Mouse (Mus musculus) gastrocnemius, postnatal 36 days (tissue): ENCODE measurements around the gene Sec14l2. TPM values are rescaled to one million over a fixed set of nuclear protein-coding genes. Genes with fewer than 3 reads are reported as not detected.

Source experiments
- DNase-seq, 2 experiments: peaks; one replicate each; pipeline ENCODE4 v3.0.0; 2022
- intact Hi-C: fragments of 180-260 bp; cut with DNase I; formaldehyde crosslinking; loops from one replicate; pipeline ENCODE4 v1.15.1; 2025
- long read RNA-seq, 2 experiments: library from polyadenylated mRNA; stranded (forward); transcript quantifications; one replicate each; pipeline ENCODE4 v2.0.0; 2021
- total RNA-seq, 2 experiments: library from RNA; stranded (reverse); gene quantifications; 2 replicates each; pipeline ENCODE4 v1.2.3; 2021

The Sec14l2 gene
- total RNA-seq, result under 1 TPM; 0.33 to 0.42 TPM
- long read RNA-seq, experiment 1, partial matches to known transcripts, result 0 of 1 reads
- long read RNA-seq, experiment 1, other reads (novel, unspliced or antisense), result 1 of 1 reads
- long read RNA-seq, experiment 2, result 0 reads

DNA sequence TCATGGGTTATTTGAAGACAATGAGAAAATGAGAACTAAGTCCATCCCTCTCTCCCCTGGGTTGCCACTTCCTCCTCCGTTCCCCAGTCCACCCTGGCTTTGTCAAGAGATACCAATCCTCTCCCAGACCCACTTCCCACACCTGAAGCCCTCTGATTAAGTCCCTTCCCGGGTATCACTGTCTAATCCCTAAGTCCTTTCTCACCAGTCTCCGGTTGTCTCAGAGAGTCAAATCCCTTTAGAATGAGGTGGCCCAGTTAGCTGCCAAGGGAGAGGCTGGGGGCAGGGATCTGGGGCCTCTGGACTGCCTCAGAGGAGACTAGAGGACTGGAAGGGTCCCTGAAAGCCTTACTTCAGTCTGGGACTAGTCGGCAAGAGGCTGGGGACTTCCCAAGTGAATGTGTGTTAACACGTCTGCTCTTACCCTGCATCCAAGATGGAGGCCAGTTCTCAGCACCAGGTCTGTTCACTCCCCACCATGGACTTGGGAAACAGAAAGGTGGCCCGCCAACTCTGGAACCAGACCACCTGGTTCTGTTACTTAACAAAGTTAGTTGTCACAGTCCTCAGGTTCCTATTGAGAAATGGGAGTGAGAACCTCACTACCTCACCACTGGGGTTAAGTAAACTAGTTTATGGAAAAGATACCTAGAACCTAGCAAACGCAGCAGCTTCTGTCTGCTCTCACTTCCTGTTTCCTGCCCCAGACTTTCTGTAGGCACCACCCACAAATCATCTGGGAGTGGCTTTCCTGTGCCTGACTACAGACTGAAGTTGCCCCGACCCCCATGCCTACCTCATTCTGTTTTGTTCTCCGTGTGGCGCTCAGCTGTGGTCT lies at the start of gene Sec14l2:
Gene Sec14l2, minus strand, starts transcription at position 674 of the 838 bp plus-strand sequence.
- intact Hi-C loops, result loop anchor here (2.0 kb wide), 1 partner anchor 28 kb away; the partner anchor contains the start of gene Mtfp1
- DNase-seq, result no peak

DNA sequence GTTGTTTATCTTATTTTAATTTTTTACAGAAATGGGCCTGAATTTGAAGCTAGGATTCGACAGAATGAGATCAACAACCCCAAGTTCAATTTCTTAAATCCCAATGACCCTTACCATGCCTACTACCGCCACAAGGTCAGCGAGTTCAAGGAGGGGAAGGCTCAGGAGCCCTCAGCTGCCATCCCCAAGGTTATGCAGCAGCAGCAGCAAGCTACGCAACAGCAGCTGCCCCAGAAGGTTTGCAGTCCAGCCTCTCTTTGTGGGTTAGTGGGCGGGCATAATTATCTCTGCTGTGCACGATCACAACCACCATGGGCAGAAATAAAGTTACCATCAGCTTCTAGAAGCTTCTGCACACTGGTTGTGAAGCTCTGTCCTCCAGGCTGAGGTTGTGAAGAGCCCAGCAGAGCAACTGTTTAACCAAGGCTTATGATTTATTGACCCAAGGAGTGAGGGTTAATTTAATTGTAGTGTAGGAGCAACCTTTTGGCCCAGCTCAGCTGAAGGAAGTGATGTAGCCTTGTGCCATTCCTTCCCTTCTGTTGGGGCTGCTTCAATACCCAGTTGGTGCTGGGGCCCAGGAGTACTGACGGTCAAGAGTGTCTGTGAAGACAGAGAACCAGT lies 43.4 kb upstream of the Sec14l2 start:
- DNase-seq, result no peak
- intact Hi-C loops, result no loop called here

DNA sequence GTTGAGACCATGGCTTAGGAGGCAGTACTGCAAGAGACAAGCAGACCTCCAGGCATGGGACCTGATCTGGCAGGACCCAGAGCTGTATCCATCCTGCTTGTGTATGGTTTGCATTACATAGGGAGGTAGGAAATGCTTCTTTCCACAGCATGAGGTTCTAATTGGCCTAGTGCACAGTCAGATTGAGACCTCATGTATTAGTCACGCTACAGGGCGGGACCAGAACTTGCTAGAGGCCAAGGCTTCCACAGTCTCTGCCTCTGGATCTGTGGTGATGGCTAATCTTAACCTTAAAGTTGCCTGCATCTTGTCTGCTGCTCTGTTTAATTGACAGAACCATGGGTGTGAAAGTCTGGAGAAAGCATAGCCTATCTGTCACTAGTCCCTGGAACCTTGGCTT lies 41.5 kb upstream of the Sec14l2 start:
- no peak for DNase-seq
- intact Hi-C loops, result no loop called here

DNA sequence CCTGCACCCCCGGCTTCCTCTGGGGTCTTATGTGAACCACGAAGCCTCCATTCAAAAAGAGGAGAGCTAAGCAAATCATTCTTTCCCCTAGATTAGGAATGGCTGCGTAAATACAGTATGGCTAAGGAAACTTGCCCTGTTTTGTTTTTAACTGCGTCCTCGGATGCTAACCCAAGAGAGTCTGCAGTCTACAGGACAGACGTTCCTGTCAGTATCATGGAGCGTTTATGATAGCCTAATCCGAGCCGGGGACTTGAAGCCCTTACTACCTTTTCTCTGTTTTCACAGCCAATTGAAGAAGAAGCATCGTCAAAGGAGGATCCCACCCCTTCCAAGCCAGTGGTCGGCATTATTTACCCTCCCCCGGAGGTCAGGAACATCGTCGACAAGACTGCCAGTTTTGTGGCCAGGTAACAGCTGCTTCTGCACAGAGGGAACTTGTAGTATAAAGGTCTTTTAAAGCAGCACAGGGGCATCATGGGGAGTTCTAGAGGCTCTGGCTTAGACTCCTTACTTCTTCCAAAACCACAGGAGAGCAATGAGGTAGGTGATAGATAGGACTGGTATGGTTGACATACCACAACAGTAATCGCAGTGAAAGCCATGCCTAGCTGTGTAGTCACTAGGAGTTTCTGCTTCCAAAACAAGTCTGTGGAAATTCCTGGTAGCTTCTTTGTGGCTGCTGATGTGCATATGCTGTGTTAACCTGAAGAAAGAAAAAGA lies 37.7 kb upstream of the Sec14l2 start:
- no peak for DNase-seq
- intact Hi-C loops, result loop anchor here (2.0 kb wide), 1 partner anchor 26 kb away; the partner anchor contains the start of gene Tbc1d10a

DNA sequence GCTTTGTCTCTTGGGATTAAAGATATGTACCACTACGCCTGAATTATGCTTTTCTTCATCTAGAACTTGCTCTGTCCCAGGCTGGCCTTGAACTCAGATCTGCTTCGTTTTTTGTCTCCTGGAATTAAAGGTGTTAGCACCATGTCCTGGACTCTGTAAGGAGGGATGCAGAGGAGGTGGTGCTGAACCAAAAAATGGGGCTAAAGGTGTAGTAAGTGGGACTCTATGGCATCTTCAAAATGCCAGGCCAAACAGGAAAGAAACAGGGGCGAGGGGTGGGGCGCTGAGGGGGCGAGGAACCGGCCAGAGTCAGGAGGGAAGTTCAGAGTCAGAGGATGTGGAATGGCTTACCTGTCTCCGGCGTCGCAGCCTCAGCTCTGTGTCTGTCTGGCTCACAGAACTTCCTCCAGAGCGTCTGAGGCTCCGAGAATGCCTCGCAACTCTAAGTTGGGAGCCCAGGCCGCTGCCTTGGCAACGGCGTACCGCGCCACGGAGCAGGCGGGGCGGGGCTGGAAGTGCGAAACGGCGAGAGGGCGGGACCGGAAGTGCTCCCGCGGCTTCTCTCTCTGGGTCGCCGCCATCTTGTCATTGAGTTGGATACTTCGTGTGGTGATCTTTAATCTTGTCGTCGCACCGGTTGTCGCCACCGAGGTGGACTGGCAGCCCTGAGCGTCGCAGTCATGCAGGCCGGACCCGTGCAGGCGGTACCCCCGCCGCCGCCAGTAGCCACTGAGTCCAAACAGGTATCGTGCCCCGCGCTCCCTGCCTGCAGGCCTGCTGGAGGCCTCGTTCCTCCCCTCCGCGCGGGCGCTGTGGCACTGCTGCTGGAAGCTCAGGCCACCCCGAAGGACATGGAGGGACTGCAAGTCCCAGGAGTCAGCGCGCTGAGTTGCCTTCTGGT lies 36.8 kb upstream of the Sec14l2 start, which contains the start of the genes Ccdc157 and Sf3a1:
Gene Ccdc157, minus strand, starts transcription at position 486 of the 901 bp plus-strand sequence.
Gene Sf3a1, plus strand, starts transcription at position 543 of the 901 bp plus-strand sequence.
- peak; percentile 89 to 92 for DNase-seq
- intact Hi-C loops, result loop anchor here (2.0 kb wide), 2 partner anchors 25 to 27 kb away; partner anchors contain the start of genes Rnf215 and Tbc1d10a

DNA sequence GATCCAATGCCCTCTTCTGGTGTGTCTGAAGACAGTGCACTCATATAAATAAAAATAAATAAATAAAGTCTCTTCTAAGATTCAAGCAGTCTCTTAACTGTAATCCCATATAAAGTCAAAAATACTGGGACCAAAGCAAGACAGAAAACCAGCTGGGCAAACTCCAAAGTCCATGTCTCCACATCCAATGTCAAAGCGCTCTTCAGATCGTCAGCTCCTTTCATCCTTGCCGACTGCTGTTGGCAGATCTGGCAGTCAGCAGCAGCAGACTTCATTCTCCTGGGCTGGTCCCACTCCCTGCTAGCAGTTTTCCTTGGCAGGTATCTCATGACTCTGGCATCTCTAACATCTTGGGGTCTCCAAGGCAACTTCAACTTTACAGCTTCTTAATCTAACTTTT lies 35.5 kb upstream of the Sec14l2 start:
- DNase-seq, result no peak
- intact Hi-C loops, result loop anchor here (2.0 kb wide), 1 partner anchor 24 kb away; the partner anchor contains the start of gene Rnf215

GRCm38 (mm10) chr11:4155641-4156040 lies 32.4 kb upstream of the Sec14l2 start:
- DNase-seq, result no peak
- intact Hi-C loops, result no loop called here

GRCm38 (mm10) chr11:4153694-4154093 lies 30.5 kb upstream of the Sec14l2 start:
- intact Hi-C loops, result no loop called here
- no peak for DNase-seq

GRCm38 (mm10) chr11:4149886-4150285 lies 26.7 kb upstream of the Sec14l2 start:
- DNase-seq, result no peak
- intact Hi-C loops, result no loop called here

DNA sequence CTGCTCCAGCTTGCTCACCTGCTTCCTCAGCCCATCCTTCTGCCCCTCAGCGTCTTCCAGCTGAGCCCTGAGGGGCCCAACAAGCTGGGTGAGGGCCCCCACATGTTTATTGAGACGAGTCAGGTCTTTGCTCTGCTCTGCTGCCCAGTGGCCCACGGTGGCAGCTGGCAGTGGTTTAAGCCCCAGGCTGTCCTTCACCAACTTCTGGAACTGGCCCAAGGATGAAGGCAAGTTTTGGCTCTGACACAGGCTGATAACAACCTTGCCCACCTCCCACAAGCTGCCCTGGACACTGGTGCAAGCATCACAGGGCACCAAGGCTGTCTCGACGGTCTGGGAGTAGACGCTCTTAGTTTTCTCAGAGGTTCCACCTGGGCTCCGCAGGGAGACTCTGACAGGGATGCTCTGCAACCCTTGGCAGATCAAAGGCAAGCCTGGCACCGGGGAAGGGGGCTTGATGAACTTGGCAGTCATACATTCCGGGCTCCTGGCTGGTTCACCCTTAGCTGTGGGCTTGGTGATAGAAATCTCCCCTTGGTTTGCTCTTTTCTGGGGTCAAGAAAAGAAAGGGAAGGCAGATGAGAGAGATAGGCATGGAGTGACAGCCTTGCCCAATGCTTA lies 25.4 kb upstream of the Sec14l2 start:
- no peak for DNase-seq
- intact Hi-C loops, result no loop called here

DNA sequence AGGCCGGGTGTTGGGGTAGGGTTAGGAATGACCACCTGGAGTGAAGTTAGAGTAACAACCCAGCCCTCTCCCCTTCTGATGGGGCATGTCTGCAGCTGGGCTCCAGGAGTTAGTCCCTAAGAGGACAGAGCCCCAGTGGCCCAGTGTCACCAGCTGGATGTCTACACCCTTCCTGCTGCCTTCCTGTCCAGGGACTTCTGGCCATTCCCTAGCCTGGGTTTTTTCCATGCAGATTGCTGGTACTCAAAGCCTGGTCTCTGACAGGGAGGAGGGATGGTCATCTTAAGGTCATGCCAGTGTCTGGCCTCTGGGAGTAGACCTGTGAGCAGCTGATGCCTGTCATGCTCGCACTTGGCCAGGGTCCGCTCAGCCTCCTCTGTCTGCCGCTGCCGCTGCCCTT lies 24.9 kb upstream of the Sec14l2 start:
- intact Hi-C loops, result no loop called here
- DNase-seq, result no peak

DNA sequence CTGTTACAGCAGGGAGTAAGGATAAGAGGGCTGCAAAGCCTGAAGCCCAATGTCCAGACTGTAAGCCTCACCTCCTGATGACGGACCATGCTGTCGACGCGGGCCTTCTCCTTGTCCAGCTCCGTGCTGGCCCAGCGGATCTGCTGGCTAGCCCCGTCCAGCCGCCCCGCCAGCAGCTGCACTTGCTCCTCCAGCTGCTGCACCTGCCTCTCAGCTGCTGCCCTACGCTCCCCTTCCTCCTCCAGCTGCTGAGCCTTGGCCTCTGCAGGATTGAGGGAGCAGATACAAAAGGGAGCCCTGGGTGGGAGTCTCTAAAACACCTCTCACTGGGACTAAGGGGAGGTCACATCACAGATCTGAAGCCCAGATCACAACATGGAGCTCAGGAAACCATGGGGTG lies 23.9 kb upstream of the Sec14l2 start:
- no peak for DNase-seq
- intact Hi-C loops, result no loop called here

GRCm38 (mm10) chr11:4146381-4146780 lies 23.2 kb upstream of the Sec14l2 start:
- no peak for DNase-seq
- intact Hi-C loops, result no loop called here

DNA sequence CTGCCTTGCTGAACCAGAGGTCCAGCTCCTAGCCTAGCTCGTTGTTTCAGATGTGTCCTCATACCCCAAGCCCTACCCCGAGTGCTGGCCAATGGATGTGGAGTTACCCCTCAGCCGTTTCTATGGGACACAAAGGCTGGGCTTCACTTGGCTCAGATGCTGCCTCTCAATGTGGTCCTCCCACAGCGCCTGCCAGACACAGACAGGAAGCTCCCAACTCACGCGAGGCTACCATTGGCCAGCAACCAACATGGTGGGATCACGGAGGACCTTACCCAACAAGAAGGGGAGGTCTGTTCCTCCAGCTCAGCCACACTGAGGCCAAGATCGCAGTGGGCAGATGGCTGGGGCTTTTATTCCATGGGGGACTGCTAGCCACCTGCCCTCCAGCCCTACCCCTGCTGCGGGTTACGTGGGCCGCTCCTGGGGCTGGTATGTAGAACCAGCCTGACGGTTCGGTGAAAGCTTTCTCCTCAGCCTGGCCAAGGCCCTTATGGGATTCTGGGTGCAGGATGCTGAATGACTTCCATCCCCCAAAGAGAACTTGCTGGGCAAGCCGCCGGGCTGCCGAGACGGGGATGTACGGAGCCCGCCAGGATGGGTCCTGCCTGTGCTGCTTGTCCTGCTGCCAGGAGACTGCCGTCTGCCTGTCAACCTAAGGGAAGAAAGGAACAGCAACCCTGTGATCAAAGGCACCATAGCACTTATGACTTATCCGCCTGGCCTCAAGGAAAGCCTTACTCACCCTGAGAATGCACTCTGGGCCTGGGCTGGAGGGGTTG lies 20.3 kb upstream of the Sec14l2 start:
- no peak for DNase-seq
- intact Hi-C loops, result no loop called here

GRCm38 (mm10) chr11:4142352-4142751 lies 19.1 kb upstream of the Sec14l2 start:
- intact Hi-C loops, result no loop called here

GRCm38 (mm10) chr11:4141505-4141904 lies 18.3 kb upstream of the Sec14l2 start:
- DNase-seq, result no peak
- intact Hi-C loops, result no loop called here

More at GRCm38 (mm10) chr11:4142352-4142751, 19.1 kb upstream of the Sec14l2 start:
- DNase-seq, result no peak

DNA sequence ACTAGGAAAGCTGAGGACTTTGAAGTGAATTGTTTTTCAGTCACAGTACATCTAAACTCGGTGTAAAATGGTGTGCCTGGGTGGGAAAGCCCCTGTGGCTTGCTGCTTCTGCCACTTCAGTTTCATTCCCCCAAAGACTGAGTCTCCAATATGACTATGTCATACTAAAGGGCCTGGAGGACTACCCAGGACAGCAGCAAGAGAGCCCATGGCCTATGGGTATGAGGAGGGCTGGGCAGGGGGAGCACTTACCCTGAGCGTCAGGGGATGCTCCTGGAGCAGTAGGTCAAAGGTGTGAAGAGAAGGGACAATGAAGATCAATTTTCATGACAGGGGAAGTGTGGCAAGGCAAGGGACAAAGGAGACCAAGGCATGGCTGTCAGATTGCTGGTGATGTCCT lies 15.7 kb upstream of the Sec14l2 start:
- intact Hi-C loops, result loop anchor here (5.0 kb wide), 2 partner anchors 33 to 283 kb away; no protein-coding TSS in a partner anchor
- DNase-seq, result no peak
